Mouse (Mus musculus) testis, adult 2 months (tissue): ENCODE data around the gene Tprn.

Source experiments
- CTCF ChIP-seq: fragments of 200-500 bp; IDR thresholded peaks from 2 replicates; pipeline ENCODE4 v1.5.1; 2012; ENCODE audit warnings: low read depth, mild to moderate bottlenecking, inconsistent platforms, low read length, moderate library complexity; ENCODE audit not compliant: control insufficient read depth, insufficient read depth, insufficient replicate concordance
- POLR2A ChIP-seq: fragments of 200-500 bp; IDR thresholded peaks from 2 replicates; pipeline ENCODE4 v1.6.1; 2012; ENCODE audit warnings: low read depth, mild to moderate bottlenecking, inconsistent platforms, low read length, moderate library complexity; ENCODE audit not compliant: control insufficient read depth

GRCm38 (mm10) chr2:25293706-25294105, 31.3 kb downstream of the Tprn start:
- TF ChIP-seq CTCF (no peak), POLR2A (no peak)
